Mouse (Mus musculus) spleen, embryonic (tissue): ENCODE results near the gene Alpl.

Experiments
- CTCF ChIA-PET: fragments of 350-600 bp; sonication (Branson Sonifier 250); formaldehyde crosslinking; loops from one replicate; lab custom pipeline; 2022; lab: Charles Lee

The Alpl gene

DNA sequence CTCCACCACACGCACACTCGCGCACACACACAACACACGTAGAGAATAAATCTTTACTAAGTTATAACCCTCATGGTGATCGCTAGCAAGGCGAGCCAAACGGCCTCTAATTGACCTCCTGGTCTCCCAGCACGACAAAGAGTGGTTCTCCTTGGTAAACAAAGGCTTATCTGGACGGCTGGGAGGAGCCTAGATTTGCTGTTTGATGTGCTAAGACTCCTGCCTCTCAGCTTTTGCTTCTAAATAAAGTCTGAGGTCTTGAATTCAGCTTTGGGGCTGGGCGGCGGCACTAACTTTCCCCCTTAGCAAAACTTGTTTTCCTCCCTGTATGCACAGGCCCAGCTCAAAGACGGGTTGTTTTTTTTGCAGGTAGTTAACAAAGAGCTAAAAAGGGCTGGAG is 5.0 kb upstream of the Alpl start:
- CTCF ChIA-PET = no interaction called here

DNA sequence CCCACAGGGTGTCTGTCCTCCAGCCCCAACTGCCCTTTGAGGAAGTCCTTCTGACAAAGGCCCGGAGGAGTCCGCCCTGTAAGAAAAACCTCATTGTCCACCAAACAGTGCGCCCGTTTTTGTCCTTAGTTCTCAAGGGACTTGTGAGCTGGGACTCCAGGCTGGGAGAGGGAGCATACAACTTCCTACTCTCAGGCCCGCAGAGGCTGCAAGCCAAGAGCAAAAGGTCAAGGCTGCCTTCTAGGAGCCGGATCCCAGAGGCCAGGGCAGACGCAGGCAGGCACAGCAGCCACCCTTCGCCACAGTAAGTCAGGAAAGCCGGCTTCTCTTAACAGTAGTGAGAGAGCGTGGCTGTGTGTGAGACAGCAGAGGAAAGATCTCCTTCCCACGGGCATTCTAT is 4.1 kb upstream of the Alpl start:
- CTCF ChIA-PET = no interaction called here

DNA sequence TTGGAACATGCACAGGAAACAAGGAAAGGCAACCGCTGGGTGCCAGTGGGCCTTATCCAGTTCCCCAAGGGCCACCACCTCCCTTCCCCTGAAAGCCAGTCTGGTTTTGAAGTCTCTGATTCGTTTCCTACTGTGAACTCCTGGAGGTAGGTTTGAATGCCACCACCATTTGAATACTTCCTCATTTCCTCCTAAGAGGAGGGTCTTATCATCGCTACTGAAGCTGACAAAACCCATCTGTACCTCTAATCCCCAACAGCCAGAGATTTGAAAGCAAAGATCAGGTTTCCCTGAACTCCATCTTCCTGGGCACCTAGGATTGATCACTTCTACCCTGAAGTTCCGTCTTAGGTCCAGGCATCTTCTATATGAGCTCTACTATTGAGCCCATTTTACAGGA is 854 bp upstream of the Alpl start:
- CTCF ChIA-PET = interaction anchor here (0.8 kb wide), 1 partner anchor 17 kb away, joined by 3 read pairs; no protein-coding TSS in a partner anchor

DNA sequence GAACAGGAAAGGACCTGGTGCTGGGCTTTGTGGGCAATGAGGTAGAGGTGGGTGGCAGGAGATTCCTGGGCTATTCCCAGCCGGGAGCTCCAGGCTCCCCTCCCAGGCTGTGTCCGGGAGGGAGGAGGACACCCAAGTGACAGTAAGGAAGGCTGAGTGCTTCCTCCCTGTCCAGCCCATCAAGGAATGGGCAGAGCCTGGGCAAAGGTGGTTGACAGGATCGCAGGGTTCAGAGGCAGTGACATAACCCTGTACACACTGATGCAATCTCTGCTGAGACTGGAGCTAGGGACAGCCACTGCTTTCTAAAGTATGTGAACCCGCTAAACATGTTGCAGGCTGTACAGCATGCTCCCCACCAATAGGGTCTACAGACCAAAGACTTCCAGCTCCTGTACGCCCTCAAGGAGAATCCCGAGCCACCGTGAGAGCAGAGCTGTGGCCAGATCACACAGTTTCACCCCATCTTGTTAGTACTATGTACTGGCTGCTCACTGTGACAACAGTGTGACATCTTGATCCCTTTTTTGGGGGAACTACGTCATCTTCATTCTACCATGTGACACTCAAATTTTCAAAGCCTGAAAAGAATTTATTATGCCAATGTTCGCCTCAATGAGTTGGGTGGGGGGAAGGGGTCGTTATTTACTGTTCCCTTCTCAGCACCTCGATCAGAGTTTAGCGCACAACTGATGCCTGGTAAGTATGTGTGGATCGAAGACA is 1.8 kb downstream of the Alpl start:
- CTCF ChIA-PET = interaction anchor here (1.0 kb wide), 1 partner anchor 30 kb away, joined by 4 read pairs; no protein-coding TSS in a partner anchor

DNA sequence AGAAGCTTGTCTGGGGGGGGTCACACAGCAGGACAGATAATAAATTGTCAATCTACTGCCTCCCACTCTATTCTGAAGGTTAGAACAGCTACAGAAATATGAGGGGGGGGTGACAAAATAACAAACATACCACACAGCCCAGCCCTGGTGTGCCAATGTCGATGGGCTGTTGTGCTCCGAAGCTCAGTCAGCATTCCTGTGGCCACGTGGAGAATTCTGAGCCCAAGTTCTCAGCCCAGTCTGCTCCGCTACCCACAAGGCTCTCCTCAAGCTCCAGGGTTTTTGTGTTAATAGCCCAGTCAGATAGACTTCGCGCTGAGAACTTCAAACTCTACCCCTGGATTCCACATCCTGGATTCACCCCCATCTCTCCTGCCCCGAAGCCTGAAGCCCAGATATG is 2.6 kb downstream of the Alpl start:
- CTCF ChIA-PET = no interaction called here

DNA sequence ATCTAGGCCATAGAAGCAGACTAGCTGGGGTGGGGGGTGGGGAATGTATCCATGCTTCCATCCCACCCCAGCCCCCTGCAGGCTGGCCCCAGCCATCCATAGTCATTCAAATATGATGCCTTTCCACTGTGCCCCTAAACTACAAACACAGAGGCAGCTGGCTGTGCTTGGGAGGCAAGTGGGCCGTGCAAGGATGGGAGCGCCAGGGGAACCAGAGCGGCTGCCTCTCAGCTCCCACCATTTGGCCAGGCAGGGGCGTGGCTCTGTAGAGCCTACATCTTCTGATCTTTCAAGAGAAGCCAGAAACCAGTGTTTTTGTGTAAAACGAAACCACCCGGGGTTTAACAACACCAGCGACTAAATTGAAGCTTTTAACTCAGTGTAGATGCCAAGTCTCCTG is 4.7 kb downstream of the Alpl start:
- CTCF ChIA-PET = no interaction called here

DNA sequence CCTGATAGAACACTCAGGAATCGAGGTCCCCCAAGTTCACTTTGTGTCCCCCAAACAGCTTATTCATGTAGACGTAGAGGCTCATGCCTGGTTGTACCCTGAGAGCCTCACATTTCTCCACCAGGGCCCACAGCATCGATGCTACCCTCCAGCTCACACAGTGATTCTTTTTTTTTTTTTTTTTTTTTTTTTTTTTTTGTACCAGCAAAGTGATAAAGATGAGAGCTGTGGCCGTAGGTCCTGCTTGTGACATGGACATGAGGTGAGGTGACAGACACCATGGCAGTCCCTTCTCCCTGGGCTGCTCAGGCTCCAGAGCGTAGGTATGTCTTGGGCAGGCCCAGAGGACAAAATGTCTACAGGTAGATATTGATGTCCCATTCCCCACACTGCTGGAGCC is 5.2 kb downstream of the Alpl start:
- CTCF ChIA-PET = interaction anchor here (0.6 kb wide), 1 partner anchor 31 kb away, joined by 8 read pairs; no protein-coding TSS in a partner anchor

DNA sequence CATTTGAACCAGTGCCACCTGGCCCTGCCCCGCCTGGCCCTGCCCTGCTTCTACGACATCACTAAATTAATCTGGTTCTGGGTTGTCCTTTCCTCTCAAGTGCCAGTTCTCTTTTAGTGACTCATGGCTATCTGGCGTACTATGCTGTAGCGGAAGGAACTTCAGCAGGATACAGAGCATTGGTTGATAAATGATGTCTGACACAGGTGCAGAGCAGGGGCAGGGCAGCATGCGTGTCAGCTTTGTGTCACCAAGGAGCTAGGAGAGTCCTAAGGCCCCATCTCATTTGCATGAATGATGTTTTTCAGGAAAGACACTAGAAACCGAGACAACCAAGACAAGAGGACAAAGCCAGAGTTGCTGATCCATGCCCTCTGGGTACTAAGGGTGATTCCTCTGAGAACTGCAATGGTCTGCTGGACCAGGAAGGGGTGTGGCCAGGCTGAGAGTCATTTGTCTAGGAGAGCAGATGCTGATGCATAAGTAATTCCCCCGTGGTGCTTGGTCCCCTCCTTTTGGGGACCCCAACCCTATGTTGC is 7.6 kb downstream of the Alpl start:
- CTCF ChIA-PET = no interaction called here

DNA sequence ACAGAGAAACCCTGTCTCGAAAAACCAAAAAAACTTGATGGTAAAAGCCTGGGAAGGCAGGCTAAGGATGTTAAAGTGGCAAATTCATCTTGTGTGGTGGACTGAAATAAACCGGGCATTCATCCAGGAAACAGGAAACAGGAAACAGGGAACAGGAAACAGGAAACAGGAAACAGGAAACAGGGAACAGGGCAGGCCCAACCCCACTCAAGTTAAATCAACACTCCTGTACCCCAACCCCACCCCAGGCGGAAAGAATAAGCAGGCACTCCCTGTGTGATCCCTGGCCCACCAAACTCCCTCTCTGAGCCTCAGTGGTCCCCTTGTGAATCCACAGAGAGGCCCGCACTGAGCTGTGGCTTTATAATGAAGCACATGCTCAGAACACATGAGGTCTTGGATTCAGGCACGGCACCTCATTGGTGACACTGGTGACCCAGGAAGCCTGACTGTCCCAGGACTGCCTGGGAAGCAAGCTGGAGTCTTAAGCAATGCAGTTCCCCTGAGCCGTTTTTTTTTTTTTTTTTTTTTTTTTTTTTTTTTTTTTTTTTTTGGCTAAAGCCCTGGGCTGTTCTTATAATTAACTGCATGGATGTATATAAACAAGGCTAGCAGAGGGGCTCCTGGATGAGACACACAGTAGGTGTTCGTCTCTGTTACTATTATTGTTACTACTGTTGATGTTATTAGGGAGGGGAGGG is 8.4 kb downstream of the Alpl start:
- CTCF ChIA-PET = interaction anchor here (0.6 kb wide), 1 partner anchor 1260 kb away, joined by 3 read pairs; no protein-coding TSS in a partner anchor

DNA sequence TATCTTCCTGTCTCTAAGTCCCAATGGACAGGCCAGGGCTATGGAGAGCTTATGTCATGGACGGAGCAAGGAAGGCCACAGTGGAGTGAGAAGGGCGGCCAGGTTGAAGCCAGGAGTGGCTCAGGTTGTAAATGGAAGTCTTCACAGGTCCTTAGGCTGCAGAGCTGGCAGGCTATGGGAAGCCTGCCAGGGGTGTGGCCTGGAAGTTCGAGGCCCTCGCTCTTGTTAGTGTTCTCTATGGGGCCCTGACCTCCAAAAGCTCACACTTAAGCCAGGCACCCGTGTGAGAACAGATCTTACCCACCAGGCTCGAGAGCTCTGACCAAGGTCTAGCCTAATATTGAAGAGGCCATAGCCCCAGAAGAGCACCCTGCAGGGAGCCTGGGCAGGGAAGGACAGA is 9.7 kb downstream of the Alpl start:
- CTCF ChIA-PET = no interaction called here

DNA sequence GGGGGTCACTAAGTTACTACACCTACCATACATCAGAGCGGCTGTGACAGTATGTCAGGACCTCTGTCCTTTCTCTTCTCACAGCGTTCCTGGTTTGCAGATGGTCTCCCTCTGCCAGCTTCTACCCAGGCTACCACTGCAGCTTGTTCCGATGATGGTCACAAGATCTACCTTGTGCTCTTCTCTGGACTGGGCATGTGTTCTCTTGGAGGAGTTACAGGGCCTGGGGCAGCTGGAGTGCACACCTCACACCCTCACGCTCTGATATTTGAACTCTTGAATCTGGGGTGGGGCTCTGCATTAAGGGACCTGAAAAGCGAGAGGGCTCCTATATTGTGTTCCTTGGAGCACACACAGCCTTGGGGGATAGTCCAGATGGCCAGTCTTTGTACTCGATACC is 10.9 kb downstream of the Alpl start:
- CTCF ChIA-PET = interaction anchor here (0.5 kb wide), 1 partner anchor 179 kb away, joined by 3 read pairs; no protein-coding TSS in a partner anchor

DNA sequence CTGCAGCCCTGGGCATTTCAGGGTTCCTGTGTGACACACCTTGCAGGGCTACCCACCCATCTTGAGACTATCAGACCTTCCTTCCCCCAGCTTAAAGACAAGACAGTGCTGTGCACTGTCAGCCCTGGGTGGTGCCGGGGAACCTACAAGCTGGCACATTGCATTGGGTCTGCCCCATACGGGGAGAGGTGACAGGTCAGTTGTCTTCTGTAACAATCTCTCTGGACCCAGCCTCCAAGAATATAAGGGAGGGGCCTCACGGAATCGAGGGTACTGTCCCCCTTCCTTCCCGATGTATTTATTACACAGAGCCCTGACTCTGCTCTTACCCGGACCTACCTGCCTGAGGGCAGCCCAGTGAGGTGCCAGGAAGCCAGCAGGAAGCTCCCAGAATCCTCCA is 11.4 kb downstream of the Alpl start:
- CTCF ChIA-PET = no interaction called here

DNA sequence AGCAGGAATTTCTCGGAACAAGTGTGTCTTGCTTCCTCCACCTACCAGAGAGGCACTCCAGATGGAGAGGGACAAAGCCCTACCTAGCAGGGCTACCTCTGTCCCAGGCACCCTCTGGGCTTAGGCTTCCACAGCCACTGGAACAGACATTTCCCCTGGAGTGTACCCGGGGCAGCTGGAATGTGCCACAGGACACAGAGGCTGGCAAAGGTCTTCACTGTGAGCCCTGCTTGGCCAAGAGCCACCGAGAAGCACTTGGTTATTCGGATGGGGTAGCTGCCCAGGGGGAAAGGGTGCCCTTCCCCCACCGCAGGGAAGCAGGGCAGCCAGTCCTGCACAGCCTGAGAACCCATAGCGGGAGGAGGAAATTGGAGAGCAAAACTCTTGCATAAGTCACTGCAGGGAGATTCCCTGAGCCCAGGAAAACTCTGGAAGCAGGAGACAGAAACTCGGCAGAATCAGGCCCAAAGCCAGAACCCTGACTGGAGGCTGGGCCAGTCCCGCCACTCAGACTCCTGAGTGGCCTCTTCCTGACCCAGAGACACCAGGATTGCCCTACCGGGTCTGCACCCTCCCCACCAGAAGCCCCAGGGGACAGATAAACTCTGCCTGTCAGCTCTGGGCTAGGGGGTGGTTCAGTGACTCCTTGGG is 12.5 kb downstream of the Alpl start:
- CTCF ChIA-PET = no interaction called here

DNA sequence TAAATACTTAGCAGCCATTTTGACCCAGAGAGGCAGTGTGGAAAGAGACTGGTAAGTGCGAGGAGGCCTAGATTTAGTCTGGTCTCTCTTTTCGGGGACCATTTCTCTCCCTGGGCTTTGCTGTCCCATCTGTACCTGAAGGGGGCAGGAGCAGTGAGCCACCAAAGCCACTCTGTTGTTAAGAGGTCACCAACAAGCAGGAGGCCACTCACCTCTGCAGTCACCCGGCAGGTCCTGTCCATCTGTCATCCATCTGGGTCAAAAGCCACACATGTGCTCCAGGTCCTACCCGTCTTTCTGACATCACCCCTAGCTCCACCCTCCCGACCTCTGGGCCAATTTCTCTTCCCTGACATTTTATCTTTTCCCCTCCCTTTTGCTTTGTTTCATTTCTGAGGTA is 14.2 kb downstream of the Alpl start:
- CTCF ChIA-PET = no interaction called here

DNA sequence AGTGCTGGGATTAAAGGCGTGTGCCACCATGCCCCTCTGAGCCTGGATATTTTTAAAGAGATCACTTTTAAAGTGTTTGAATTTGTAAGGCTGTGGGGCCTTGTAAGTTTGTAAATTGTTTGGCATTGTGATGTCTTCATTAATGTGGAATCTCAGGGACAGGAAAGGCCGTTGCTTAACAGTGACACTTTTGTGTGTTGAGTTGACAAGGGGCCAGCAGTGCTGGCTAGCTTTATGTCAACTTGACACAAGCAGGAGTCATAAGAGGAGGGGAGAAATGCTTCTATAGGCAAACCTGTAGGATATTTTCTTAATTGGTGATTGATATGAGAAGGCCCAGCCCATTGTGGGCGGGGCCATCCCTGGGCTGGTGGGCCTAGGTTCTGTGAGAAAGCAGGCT is 15.2 kb downstream of the Alpl start:
- CTCF ChIA-PET = no interaction called here

DNA sequence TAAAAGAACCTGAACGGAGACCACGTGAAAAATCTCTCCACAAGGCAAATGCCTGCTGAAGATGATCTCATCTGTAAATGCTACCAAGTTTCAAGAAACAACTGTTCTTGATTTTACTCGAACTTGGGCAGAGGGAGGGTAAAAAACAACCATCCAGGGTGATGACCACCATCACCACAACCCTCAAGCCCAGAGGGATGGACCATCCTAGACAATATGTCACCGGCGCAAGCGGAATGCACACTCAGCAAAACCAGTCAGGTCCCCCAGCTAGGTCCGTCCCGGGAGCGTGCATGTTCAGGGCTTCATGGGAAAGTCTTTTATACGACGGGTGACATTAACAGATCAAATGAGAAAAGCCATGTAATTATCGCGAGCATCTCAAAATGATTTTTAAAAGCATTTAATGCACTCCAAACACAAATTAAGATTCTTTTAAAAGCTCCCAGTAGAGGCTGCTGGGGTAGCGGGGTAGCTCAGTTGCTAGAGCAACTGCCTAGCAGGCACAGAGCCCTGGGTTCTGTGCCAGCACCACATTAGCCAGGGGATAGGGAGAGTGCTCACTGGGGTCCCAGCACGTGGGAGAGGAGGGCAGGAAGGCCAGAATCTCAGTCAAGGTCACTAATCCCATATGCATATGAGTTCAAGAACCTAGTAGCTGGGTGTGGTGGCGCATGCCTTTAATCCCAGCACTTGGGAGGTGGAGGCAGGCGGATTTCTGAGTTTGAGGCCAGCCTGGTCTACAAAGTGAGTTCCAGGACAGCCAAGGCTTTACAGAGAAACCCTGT is 17.6 kb downstream of the Alpl start:
- CTCF ChIA-PET = interaction anchor here (0.7 kb wide), 1 partner anchor 21 kb away, joined by 3 read pairs; no protein-coding TSS in a partner anchor

DNA sequence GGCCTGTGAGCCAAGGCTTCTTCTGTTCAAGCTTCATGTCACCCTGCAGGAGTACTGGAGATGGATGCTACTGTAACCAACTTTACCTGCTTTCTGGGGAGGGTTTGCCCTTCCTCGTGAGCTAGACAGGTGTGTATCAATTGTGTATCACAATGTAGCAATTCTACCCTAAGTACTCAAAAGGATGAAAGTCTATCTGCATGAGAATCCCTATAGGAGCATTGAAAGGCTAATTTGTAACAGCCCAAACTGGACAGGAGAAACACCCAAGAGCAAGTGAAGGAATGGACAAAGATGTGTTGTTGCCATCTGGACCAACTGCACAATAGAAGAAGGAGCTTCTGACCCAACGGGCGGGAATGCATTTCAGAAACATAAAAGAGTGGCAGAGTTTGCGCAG is 18.3 kb downstream of the Alpl start:
- CTCF ChIA-PET = interaction anchor here (0.7 kb wide), 1 partner anchor 22 kb away, joined by 3 read pairs; no protein-coding TSS in a partner anchor

DNA sequence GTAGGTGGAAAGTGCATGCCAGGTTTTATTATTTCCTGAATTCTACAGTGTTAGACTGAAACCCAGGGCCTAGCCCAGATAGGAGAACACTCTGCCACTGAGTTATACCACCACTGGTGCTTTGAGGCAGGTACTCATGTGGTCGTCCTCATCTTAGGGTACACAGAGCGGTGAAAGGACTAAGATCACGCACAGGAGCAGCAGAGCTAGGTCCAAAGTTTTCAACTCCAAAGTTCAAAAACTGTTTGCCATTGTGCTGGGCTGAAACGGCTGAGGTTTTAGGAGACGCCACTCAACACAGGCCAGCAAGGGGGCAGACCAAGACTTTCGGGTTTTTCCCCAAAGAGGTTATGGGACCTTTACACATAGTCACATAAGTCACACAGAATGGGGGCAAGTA is 21.7 kb downstream of the Alpl start:
- CTCF ChIA-PET = no interaction called here

DNA sequence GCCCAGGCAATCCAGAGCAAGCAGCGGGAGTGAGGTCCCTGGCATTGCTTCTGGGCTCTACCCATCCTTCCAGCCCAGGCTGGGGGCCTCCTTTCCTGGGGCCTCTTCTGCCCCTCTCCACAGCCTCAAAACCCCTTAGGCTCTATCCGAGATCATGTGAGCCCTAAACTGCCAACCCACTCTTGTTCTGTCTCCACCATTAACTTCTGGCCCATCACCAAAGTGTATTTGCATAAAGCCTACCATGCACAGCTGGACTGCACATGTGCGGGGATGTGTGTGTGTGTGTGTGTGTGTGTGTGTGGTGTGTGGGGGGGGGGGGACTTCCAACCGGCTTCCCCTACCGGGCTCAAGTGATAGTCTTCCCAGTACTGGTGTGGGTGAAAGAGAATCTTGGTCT is 22.2 kb downstream of the Alpl start:
- CTCF ChIA-PET = no interaction called here

DNA sequence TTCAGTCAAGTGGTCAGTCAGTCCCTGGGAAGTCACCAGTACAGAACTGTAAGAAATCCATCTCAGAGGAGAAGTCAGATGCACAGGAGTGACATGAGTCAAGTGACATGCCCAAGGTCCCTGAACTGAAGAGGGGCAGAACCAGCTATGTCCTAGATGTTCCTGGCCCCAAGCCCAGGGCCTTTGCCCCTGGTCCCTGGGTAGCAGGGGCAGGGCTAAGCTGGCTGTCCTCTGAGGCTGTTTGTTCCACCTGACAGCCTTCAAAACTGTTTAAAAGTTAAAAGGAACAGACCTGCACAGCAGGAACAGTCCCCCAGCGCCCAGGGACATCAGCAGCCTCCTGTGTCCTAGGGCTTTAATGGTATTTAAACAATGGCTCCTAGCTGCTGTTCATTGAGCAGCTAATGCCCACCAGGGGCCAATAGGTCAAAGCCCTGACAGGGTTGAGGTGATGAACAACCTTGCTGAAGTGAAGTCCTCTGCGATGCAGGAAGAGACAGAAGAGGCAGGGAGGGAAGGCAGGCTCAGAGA is 22.8 kb downstream of the Alpl start:
- CTCF ChIA-PET = no interaction called here

DNA sequence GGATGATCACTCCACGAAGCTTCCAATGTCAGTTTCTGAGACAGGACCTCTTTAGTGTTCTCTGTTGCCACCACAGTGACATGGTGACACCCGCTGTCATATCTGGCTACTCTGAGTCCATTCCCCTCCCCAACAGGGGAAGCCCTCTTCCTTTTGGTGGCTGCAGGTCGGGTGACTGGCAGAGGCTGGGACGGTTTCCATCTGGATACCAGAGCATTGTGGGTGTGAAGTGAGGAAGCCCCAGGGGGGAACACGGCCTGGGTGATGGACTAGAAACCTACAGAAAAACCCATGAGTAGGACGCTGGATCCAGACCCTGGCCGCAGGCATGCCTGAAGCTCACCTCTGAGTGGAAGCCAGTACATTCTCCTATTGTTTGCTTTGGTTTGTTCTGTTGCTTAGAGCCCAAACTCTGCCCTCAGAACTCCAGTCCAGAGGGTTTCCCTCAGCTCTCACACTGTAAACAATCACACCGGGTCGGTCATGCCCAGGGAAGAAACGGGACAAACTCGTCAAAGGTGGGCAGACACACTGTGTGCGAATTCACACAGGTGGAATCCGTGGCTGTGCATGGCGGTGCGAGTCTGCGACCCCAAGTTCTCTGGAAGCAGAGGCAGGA is 23.6 kb downstream of the Alpl start:
- CTCF ChIA-PET = no interaction called here
